Mouse (Mus musculus) liver, postnatal 0 days (tissue): ENCODE results near the gene Macrod1.

Experiments used
- CTCF ChIP-seq: sonication (generic); IDR thresholded peaks from 2 replicates; pipeline ENCODE4 v1.5.1; 2016; ENCODE audit warnings: antibody characterized with exemption, low read depth
- EP300 ChIP-seq: IDR thresholded peaks from 2 replicates; pipeline ENCODE4 v1.6.1; 2016; ENCODE audit warnings: antibody characterized with exemption, low read depth, mild to moderate bottlenecking

DNA sequence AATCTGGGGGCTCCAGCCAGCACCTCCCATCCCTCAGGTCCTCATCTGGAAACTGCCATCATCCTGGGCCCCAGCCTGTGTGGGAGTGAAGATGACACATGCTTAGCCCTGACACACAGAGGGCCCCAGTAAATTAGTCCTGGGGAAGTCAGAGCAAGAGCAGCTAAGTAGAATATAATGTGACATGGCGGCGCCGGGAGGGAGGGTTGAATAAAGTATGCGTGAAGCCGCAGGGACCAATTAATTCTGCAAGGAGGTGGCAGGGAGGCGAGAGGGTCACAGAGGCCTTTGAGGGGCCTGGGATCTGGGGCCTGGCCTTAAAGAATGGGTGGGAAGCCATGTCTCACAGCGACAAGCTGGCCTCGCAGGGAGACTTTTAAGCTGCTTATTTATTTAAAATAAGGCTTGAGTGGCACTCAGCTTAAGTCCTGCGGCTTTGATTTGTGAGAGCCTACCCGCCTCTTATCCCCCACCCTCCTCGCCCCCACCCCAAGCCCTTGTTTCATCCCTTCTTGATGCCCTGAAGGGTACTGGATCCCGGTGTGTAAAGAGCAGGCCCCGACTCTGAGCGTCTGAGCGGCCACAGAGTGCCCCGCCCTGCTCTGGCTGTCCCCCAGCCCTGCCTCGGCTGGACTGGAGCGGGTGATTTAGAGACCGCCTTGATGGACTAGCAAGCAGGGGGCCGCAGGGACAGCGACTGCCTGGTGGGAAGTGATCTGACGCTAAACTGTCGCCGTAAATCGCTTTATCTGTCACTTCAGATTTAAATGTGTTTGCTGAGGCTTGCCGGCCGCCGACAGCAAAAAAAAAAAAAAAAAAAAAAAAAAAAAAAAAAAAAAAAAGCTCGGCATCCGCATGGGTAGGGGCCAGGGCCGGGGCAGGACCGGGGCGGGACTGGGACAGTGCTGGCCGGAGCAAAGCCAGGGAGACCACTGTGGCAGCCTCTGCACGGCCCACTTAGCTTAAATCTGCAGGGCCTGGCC lies 13.5 kb downstream of the Macrod1 start:
- no peak for TF ChIP-seq CTCF
- no peak for TF ChIP-seq EP300
